Mouse (Mus musculus) stomach, embryonic 14.5 days (tissue): ENCODE data around the gene Kdelc1. TPM values are rescaled to one million over a fixed set of nuclear protein-coding genes. Genes with fewer than 3 reads are reported as not detected.

Source experiments
- polyA plus RNA-seq: library from polyadenylated mRNA; unstranded; fragments of >200 nt; fragmentation: Nextera tagmentation; extraction: Ambion mirVana; gene quantifications from 2 replicates; pipeline ENCODE4 v1.2.1, GENCODE M21; 2014

The Kdelc1 gene
- polyA plus RNA-seq, 1 experiment from 2014 or later = 65.5 TPM

Other genes with a start within 250 kb of the Kdelc1 start
- 60.4 and 63.6 TPM in 2 replicates for gene Tpp2, start 185.2 kb downstream of the Kdelc1 start, polyA plus RNA-seq
- gene Mettl21c, start 98.8 kb downstream of the Kdelc1 start, polyA plus RNA-seq = 0.48 and 0.88 TPM in 2 replicates
- gene Gm8251, start 56.9 kb downstream of the Kdelc1 start, polyA plus RNA-seq = 0.14 and 0.23 TPM in 2 replicates
- gene Tex30, start 16.4 kb downstream of the Kdelc1 start, polyA plus RNA-seq = 73.4 and 77.6 TPM in 2 replicates
- 23.9 and 24.2 TPM in 2 replicates for gene Bivm, start 149 bp upstream of the Kdelc1 start, polyA plus RNA-seq
- gene Ercc5, start 28.9 kb upstream of the Kdelc1 start, polyA plus RNA-seq = 24.6 and 24.8 TPM in 2 replicates
- 0.10 TPM in 1 of 2 replicates, not detected in the other for gene Mettl21e, start 100.2 kb upstream of the Kdelc1 start, polyA plus RNA-seq